Mouse (Mus musculus) liver, postnatal 0 days (tissue): ENCODE measurements at regions not wholly inside any gene's neighbourhood (a gene's known extent, or its start where the extent isn't known, plus 50 kb on each side); places are given as distances from the start of the nearest gene placed in this dataset.

Source experiments
- CTCF ChIP-seq: sonication (generic); IDR thresholded peaks from 2 replicates; pipeline ENCODE4 v1.5.1; 2016; ENCODE audit warnings: antibody characterized with exemption, low read depth
- EP300 ChIP-seq: IDR thresholded peaks from 2 replicates; pipeline ENCODE4 v1.6.1; 2016; ENCODE audit warnings: antibody characterized with exemption, low read depth, mild to moderate bottlenecking

DNA sequence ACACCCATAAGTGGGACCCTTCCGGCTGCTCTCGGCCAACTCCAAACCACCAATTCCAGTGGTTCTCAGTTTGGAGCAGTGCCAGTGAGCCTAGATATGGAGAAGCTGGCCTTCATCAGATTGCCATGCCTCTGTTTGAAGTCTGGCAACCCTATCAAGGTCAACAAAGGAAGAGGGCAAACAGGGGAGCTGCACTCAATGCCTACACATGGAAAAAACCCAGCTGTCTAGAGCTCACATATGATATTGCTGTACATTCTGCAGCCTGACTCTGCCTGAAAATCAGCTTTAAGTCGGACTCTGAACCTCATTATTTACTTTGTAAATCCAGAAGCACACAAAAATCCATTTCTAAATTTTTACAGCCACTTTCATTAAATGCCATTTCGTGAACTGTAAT lies 499.9 kb downstream of the Defb40 start:
- TF ChIP-seq EP300 (no peak), CTCF (no peak)
